In the genomic region with DNA sequence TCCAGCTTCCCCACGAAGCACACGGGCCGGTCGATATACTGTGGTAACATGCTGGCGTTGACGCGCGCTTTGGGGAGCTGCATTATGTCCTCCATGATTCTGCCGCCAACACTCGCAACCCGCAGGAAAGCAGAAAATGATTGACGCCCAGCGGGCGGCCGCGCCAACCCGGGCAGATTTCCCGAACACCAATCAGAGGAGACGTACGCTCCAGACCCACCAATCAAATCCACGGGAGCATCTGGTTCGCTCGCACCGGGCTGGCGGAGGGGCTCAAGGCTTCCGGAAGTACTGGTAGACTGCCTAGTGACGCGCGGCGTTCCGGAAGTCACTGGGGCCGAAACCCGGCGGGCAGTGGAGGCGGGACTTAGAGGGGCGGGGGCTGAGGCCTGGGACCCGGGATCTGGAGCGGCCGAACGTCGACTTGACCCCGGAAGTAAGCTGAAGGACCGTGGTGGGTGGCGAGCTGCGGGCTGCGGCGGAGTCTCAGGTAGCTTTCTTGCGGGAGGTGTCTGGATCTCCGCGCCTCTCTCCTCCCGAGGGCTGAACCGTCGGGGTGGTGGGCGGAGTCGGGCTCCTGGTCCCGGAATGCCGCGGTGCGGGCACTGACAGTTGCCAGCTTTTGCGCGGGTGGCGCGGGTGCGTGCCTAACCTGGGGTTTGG, we compare ENCODE assay signal across 8 mouse cellular contexts. TPM values are rescaled to one million over a fixed set of nuclear protein-coding genes. Genes with fewer than 3 reads are reported as not detected.
A peak's percentile ranks its signal among the peaks of the same experiment; 100 is the strongest.
DNase-seq lines count a peak whose midpoint lies in the region; ATAC-seq and TF ChIP-seq lines count a peak whose summit lies in the region.

A gene (minus strand): TSS at position 170 of the 663 bp plus-strand sequence.
A gene (plus strand): TSS at position 285 of the 663 bp plus-strand sequence.
A gene (plus strand): TSS at position 447 of the 663 bp plus-strand sequence.

- no peaks in the 10 kb centered on the region for H3K4me1 ChIP-seq in bone marrow, adult 2 months (ENCODE audit: control insufficient read depth, insufficient read depth, low read length)
- peaks cover 13% of the 10 kb centered on the region for H3K4me1 ChIP-seq in embryonic facial prominence, embryonic 15.5 days
- peaks cover 5% of the 10 kb centered on the region; the same call in 1 of the 2 replicates for H3K4me1 ChIP-seq in limb, embryonic 14.5 days (ENCODE audit: control insufficient read depth, insufficient read depth, low read length)
- peaks cover 9% of the 10 kb centered on the region; the same call in 1 of the 2 replicates for H3K4me1 ChIP-seq in midbrain, postnatal 0 days (ENCODE audit: insufficient read depth, low read length)

- H3K27me3 ChIP-seq in embryonic facial prominence, embryonic 15.5 days = no peaks in the 10 kb centered on the region
- no peaks in the 10 kb centered on the region for H3K27me3 ChIP-seq in limb, embryonic 14.5 days (ENCODE audit: control insufficient read depth, insufficient read depth, low read length)
- no peaks in the 10 kb centered on the region for H3K27me3 ChIP-seq in midbrain, postnatal 0 days (ENCODE audit: insufficient read depth, low read length)

- no peak; the same call in 1 of the 2 replicates for TF ChIP-seq CTCF in bone marrow, adult 2 months (IDR thresholded peaks at IDR 0.05; ENCODE audit: control insufficient read depth, insufficient read depth, low read length)
- TF ChIP-seq CTCF in midbrain, postnatal 0 days (IDR thresholded peaks at IDR 0.05) = no peak

- H3K4me3 ChIP-seq in bone marrow, adult 2 months (replicated peaks; ENCODE audit: control insufficient read depth, low read depth, low read length) = peak within 1 kb of the TSS; percentile 100
- H3K4me3 ChIP-seq in embryonic facial prominence, embryonic 15.5 days (replicated peaks) = peak within 1 kb of the TSS; percentile 65
- peak within 1 kb of the TSS; percentile 69 for H3K4me3 ChIP-seq in limb, embryonic 14.5 days (replicated peaks; ENCODE audit: low read length)
- peak within 1 kb of the TSS; percentile 84 for H3K4me3 ChIP-seq in midbrain, postnatal 0 days (ENCODE audit: low read depth, low read length)

- peak; percentile 67 for TF ChIP-seq POLR2A in bone marrow, adult 2 months (IDR thresholded peaks at IDR 0.05; ENCODE audit: borderline replicate concordance, control insufficient read depth, low read depth, low read length)
- 0 out of 2 replicates have a peak, but pooled peaks have one; percentile 17 for TF ChIP-seq POLR2A in limb, embryonic 14.5 days (IDR thresholded peaks at IDR 0.05; ENCODE audit: borderline replicate concordance, extremely low read depth, insufficient read depth, insufficient read length)

- under 1% methylated on average over 64 of the region's 64 CpGs for WGBS in bone marrow, adult 2 months
- WGBS in embryonic facial prominence, embryonic 15.5 days = under 1% methylated on average over 64 of the region's 64 CpGs
- under 1% methylated on average over 56 of the region's 64 CpGs for WGBS in limb, embryonic 14.5 days
- WGBS in midbrain, postnatal 0 days = under 1% methylated on average over 63 of the region's 64 CpGs

- no peaks in the 10 kb centered on the region for H3K9me3 ChIP-seq in embryonic facial prominence, embryonic 15.5 days (replicated peaks)
- no peaks in the 10 kb centered on the region for H3K9me3 ChIP-seq in limb, embryonic 14.5 days (ENCODE audit: control insufficient read depth, low read length)
- H3K9me3 ChIP-seq in midbrain, postnatal 0 days (ENCODE audit: low read length) = no peaks in the 10 kb centered on the region

- peak within 1 kb of the TSS; percentile 76 for H3K27ac ChIP-seq in bone marrow, adult 2 months (ENCODE audit: control insufficient read depth, insufficient read depth, low read depth, low read length, poor library complexity)
- H3K27ac ChIP-seq in embryonic facial prominence, embryonic 15.5 days (replicated peaks) = peak within 1 kb of the TSS; percentile 86
- peak within 1 kb of the TSS; percentile 65 for H3K27ac ChIP-seq in limb, embryonic 14.5 days (replicated peaks; ENCODE audit: low read depth, low read length)
- peak within 1 kb of the TSS; percentile 92 for H3K27ac ChIP-seq in midbrain, postnatal 0 days (ENCODE audit: low read depth, low read length)

- DNase-seq in 416B (ENCODE audit: low read depth) = peak; percentile 98
- peak; percentile 98 for DNase-seq in heart, adult 8-10 months (ENCODE audit: low spot score)
- peak; percentile 99 for DNase-seq in kidney, adult 9 months
- peak; percentile 99 for DNase-seq in limb, embryonic 14.5 days (ENCODE audit: low spot score)
- peak; percentile 99 for DNase-seq in midbrain, postnatal 0 days (ENCODE audit: low spot score)
- peak; percentile 90 to 92 for DNase-seq in spleen, postnatal 14 days (ENCODE audit: low spot score in 2 of 2)

- peak within 1 kb of the TSS; percentile 63 for H3K9ac ChIP-seq in embryonic facial prominence, embryonic 15.5 days
- H3K9ac ChIP-seq in limb, embryonic 14.5 days (ENCODE audit: low read depth, low read length, severe bottlenecking) = peak within 1 kb of the TSS; percentile 69
- peak within 1 kb of the TSS; percentile 84 for H3K9ac ChIP-seq in midbrain, postnatal 0 days (replicated peaks; ENCODE audit: low read length, poor library complexity, severe bottlenecking)

- H3K36me3 ChIP-seq in embryonic facial prominence, embryonic 15.5 days = no peaks in the 10 kb centered on the region
- peaks cover 3% of the 10 kb centered on the region; the same call in 1 of the 2 replicates for H3K36me3 ChIP-seq in limb, embryonic 14.5 days (ENCODE audit: control insufficient read depth, insufficient read depth, low read length)
- no peaks in the 10 kb centered on the region for H3K36me3 ChIP-seq in midbrain, postnatal 0 days (ENCODE audit: insufficient read depth, low read length)

- ATAC-seq in embryonic facial prominence, embryonic 15.5 days (ENCODE audit: insufficient number of reproducible peaks, low FRiP score, low TSS enrichment, low read depth) = peak; percentile 100
- ATAC-seq in limb, embryonic 14.5 days (ENCODE audit: low FRiP score, low read depth) = peak; percentile 100
- peak; percentile 100 for ATAC-seq in midbrain, postnatal 0 days (ENCODE audit: low FRiP score)

- peak within 1 kb of the TSS; percentile 88 for H3K4me2 ChIP-seq in embryonic facial prominence, embryonic 15.5 days (replicated peaks)
- peak within 1 kb of the TSS; percentile 83 for H3K4me2 ChIP-seq in limb, embryonic 14.5 days (replicated peaks; ENCODE audit: low read depth, low read length, severe bottlenecking)
- H3K4me2 ChIP-seq in midbrain, postnatal 0 days (ENCODE audit: low read depth, low read length, poor library complexity, severe bottlenecking) = peak within 1 kb of the TSS; percentile 71

RNA-seq across cellular contexts. Expression of the first gene that starts in this region (rescaled TPM):
- 53.3 and 67.6 TPM in 2 replicates for polyA plus RNA-seq in bone marrow, adult 2 months (2011; ENCODE audit: insufficient read depth, insufficient read length, low replicate concordance, missing spikeins)
- polyA plus RNA-seq in embryonic facial prominence, embryonic 15.5 days (2015; fragmentation: Nextera tagmentation; extraction: Ambion mirVana) = 121 and 123 TPM in 2 replicates
- 10 to 100 TPM; 16.5 to 23.1 (median 21.4) TPM for total RNA-seq in heart, adult 8-10 months (2022)
- polyA plus RNA-seq in limb, embryonic 14.5 days (2012; rRNA removed) = 47.1 and 79.3 TPM in 2 replicates
- 131 and 136 TPM in 2 replicates for polyA plus RNA-seq in limb, embryonic 14.5 days (2014; fragmentation: Nextera tagmentation; extraction: Ambion mirVana)
- 20.8 and 23.0 TPM in 2 replicates for total RNA-seq in midbrain, postnatal 0 days (2014; rRNA removed)
- 22.3 and 27.6 TPM in 2 replicates for polyA plus RNA-seq in midbrain, postnatal 0 days (2015; fragmentation: Nextera tagmentation; extraction: Ambion mirVana)

RNA-seq across cellular contexts. Expression of the second gene that starts in this region (rescaled TPM):
- 5.1 and 8.5 TPM in 2 replicates for polyA plus RNA-seq in bone marrow, adult 2 months (2011; ENCODE audit: insufficient read depth, insufficient read length, low replicate concordance, missing spikeins)
- polyA plus RNA-seq in embryonic facial prominence, embryonic 15.5 days (2015; fragmentation: Nextera tagmentation; extraction: Ambion mirVana) = 18.2 and 19.0 TPM in 2 replicates
- 10 to 100 TPM; 11.8 to 14.6 (median 13.0) TPM for total RNA-seq in heart, adult 8-10 months (2022)
- 10.7 and 10.9 TPM in 2 replicates for polyA plus RNA-seq in limb, embryonic 14.5 days (2012; rRNA removed)
- 16.3 and 16.6 TPM in 2 replicates for polyA plus RNA-seq in limb, embryonic 14.5 days (2014; fragmentation: Nextera tagmentation; extraction: Ambion mirVana)
- total RNA-seq in midbrain, postnatal 0 days (2014; rRNA removed) = 25.4 and 26.7 TPM in 2 replicates
- polyA plus RNA-seq in midbrain, postnatal 0 days (2015; fragmentation: Nextera tagmentation; extraction: Ambion mirVana) = 69.8 and 70.2 TPM in 2 replicates

RNA-seq across cellular contexts. Expression of the third gene that starts in this region (rescaled TPM):
- 3.3 and 4.1 TPM in 2 replicates for polyA plus RNA-seq in bone marrow, adult 2 months (2011; ENCODE audit: insufficient read depth, insufficient read length, low replicate concordance, missing spikeins)
- 8.1 and 8.5 TPM in 2 replicates for polyA plus RNA-seq in embryonic facial prominence, embryonic 15.5 days (2015; fragmentation: Nextera tagmentation; extraction: Ambion mirVana)
- under 1 TPM in 1 of 4 experiments, not detected in 3; 0.41 TPM for total RNA-seq in heart, adult 8-10 months (2022)
- 14.7 and 15.5 TPM in 2 replicates for polyA plus RNA-seq in limb, embryonic 14.5 days (2012; rRNA removed)
- 8.0 and 8.7 TPM in 2 replicates for polyA plus RNA-seq in limb, embryonic 14.5 days (2014; fragmentation: Nextera tagmentation; extraction: Ambion mirVana)
- total RNA-seq in midbrain, postnatal 0 days (2014; rRNA removed) = 4.4 and 8.1 TPM in 2 replicates
- polyA plus RNA-seq in midbrain, postnatal 0 days (2015; fragmentation: Nextera tagmentation; extraction: Ambion mirVana) = 2.5 and 2.7 TPM in 2 replicates

Comparison
In these comparisons a context has a peak if more than half of its experiments do, and no peak if none do; other contexts are left out.
1. Peak in every context shown above with its lines: DNase-seq, ATAC-seq, H3K4me3 ChIP-seq and H3K27ac ChIP-seq.